Mouse (Mus musculus) lung, adult 10 weeks (tissue): Measurements from ENCODE around the gene Pygl. TPM values are rescaled to one million over a fixed set of nuclear protein-coding genes. Genes with fewer than 3 reads are reported as not detected.

Experiments
- polyA plus RNA-seq: library from polyadenylated mRNA; stranded (reverse); fragments of 350-450 nt; fragmentation: Illumina TruSeq; extraction: RNeasy Lipid Tissue Mini Kit (QIAGEN cat#74804); gene quantifications from one replicate; pipeline ENCODE4 v1.2.3, GENCODE M21; 2014; ENCODE audit warnings: low read depth, low replicate concordance; ENCODE audit not compliant: insufficient read depth

The Pygl gene
- 23.9 TPM for polyA plus RNA-seq

DNA sequence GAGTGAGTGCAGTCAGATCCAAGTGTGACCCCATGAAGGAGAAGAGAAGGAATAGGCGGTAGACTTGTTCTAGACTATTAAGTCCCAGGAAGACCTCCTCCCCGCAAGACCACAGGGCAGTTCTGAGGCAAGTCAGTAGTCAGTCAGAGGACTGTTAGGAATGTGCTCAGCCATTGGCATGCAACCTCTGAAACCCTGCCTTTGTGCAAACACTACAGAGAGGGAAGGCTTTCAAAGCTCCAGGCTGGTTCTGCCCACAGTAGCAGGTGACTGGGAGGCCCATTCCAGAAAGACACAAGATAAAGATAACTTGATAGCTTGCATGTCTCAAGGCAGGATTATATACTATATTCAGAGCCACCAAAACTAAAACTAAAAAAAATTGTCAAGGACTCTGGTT is at the start of gene Pygl:
TSS of gene Pygl (minus strand) at position 195 of the 400 bp plus-strand sequence.

DNA sequence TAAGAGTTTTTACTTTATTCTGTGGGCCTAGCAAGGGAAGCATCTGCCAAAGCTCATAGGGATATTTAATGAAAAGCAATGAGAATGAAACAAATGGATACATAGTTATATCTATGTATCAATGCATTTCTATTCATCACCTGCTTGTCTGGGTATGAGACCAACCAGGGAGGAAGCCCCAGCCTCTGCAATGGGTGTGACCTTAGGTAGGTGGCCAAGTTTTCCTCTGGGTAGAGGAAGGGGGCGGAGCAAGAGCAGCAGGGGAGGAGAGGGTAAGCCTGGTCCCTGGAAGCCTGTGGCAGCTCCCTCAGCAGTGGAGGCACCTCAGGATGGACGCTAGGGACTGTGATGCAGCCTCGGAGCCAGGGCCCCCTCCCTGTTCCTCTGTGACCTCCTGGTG is 77.4 kb downstream of the Pygl start, which contains the start of gene Abhd12b:
TSS of gene Abhd12b (plus strand) at position 301 of the 400 bp plus-strand sequence.

Other genes starting within 250 kb of the Pygl start
- 52.7 TPM for gene Sav1, start 244.5 kb downstream of the Pygl start, polyA plus RNA-seq
- 5.6 TPM for gene Nin, start 117.8 kb downstream of the Pygl start, polyA plus RNA-seq
- 0.56 TPM for gene Abhd12b, start 77.3 kb downstream of the Pygl start, polyA plus RNA-seq
- not detected for gene Trim9, start 116.1 kb upstream of the Pygl start, polyA plus RNA-seq
- gene Tmx1, start 221.6 kb upstream of the Pygl start, polyA plus RNA-seq, result 36.1 TPM